Mouse (Mus musculus): Measurements from ENCODE around the gene Pi4ka.
A peak's percentile ranks its signal among the peaks of the same experiment; 100 is the strongest.

The Pi4ka gene

DNA sequence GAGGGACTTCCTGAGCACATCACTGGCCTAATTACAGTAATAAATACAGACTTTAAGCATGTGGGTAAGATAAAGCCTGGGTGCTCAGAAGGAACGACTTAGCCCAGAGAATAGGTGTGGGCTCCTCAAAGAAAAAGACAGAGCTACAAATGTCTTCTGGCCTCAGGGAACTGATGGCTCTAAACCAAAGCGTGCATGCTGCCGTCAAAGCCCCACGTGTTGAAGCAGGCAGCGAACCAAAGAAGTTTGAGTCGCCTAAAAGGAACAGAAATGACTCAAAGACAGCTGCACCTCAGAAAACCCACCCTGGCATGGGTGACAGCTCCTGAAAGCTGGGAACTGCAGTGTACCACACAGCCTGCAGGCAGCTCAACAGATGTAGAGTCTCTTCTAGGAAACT is 134.3 kb downstream of the Pi4ka start:
- no peak for DNase-seq (ENCODE audit: low read depth)

GRCm38 (mm10) chr16:17271124-17271523 is 135.0 kb downstream of the Pi4ka start:
- no peak for DNase-seq (ENCODE audit: low read depth)

DNA sequence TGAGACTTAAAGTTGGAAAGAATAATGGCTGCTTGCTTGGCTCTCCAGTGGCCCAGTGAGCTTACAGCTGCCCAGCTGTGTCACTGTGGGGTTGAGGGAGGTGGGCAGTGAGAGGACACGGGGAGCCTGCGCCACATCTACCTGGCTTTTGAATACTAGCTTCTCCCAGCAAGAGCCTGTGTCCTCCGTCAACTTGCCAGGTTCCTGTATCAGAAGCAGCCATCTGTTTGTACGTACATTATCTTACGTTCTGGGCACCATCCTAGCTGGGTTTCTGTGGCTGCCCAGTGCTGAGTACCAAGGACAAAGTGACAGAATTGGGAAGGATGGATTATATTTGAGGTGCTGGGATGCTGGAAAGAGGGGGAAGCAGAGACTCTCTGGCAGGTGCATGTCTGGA is 136.2 kb downstream of the Pi4ka start:
- DNase-seq (ENCODE audit: low read depth) = no peak

DNA sequence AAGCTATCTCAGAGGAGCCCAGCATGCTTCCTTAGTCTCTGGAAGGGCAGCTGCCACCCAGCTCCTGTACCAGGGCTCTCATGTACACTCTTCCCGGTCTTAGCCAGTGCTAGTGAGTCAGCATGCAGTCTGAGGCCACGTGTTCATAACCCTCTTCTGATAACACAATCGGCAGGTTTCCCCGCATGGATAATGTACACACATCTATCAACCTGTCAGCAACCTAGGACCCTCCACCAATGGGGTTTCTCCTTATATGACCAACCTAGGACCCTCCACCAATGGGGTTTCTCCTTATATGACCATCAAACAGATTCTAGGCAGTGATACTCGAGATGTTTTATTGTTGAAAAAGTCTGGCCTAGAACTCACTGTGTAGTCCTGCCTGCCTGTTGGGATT is 138.2 kb downstream of the Pi4ka start:
- no peak for DNase-seq (ENCODE audit: low read depth)

GRCm38 (mm10) chr16:17266113-17266512 is 140.0 kb downstream of the Pi4ka start:
- DNase-seq (ENCODE audit: low read depth) = no peak

DNA sequence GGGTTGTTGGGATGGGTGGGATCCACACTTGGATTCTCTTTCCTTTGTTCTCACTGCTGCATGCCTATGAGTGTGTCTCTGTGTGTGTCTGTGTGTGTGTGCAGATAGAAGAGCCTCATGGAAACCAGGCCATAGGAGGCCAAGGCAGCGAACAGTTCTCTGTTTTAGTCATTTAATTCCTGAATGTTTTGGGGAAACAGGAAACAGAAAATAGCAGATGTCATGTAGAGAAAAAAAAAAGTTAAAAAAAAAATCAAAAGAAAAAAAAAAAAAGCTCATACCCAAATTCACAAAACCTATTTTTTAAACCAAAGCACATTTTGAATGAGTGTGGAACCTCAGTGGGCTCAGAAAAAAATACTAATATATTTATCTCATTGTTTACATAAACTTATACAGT is 144.8 kb downstream of the Pi4ka start:
- no peak for DNase-seq (ENCODE audit: low read depth)

GRCm38 (mm10) chr16:17258917-17259316 is 147.2 kb downstream of the Pi4ka start:
- DNase-seq (ENCODE audit: low read depth) = no peak

- no peak for DNase-seq (ENCODE audit: low read depth)
Measured at GRCm38 (mm10) chr16:17257359-17257821, 148.7 kb downstream of the Pi4ka start.

DNA sequence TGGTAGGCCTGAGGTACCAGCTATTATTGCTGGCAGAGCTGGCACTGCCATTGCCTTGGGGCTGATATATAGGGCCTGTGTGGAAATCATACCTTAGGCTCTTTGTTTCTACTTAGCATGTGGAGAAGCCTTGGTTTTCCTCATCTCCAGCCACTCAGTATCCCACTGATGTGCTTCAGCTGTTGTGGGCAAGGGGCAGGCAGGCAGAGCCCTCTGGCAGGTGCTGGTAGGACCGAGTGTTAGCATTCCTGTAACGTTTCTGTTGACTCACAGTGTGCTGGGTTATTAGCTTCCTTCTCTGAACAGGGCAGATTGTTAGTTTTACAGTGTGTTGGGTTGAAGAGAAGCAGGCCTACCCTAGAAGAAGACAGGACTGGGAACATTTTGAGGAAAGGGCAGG is 150.8 kb downstream of the Pi4ka start:
- DNase-seq (ENCODE audit: low read depth) = no peak

- no peak for DNase-seq (ENCODE audit: low read depth)
Measured at GRCm38 (mm10) chr16:17254005-17254597, 152.0 kb downstream of the Pi4ka start.

DNA sequence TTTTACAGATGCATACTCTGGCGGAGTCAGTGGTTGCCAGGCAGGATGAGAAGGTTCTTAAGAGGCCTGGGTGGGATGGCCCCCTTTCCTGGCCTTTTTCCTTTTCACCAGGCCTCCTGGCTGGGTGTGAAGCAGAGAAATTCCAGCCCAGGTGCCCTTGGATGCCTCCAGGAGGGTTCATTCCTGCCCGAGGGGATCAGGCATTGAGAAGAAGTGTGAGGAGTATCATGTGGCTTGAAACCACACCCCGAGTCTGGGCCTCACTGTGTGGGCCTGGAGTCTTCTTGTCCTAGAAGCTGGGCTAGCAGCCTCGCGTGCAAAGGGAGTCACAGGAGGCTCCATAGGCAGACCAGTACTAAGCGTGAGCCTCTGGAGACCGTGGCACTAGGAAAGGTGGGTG is 153.3 kb downstream of the Pi4ka start:
- DNase-seq (ENCODE audit: low read depth) = no peak

GRCm38 (mm10) chr16:17252086-17252726 is 153.9 kb downstream of the Pi4ka start:
- no peak for DNase-seq (ENCODE audit: low read depth)

- no peak for DNase-seq (ENCODE audit: low read depth)
Measured at GRCm38 (mm10) chr16:17251539-17251938, 154.6 kb downstream of the Pi4ka start.

DNA sequence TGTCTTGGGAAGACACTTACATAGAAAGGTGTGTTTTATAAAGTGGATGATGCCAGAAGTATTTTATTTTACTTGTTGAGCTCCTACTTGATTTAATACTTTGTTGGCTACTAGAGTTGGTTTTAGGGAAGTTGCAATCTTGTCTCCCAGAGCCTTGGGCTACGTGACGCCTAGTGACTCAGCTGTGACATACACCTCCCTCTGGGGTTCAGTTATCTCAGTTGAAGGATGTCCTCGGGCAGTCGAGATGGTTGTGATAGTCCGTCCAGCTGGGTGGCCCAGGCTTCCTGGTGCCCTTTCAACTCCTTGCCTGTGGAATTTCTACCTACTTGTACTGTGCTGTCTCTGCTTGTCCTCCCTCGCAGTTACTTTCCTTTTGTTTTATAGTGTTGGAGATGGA is 157.0 kb downstream of the Pi4ka start:
- peak; percentile 47 for DNase-seq (ENCODE audit: low read depth)

DNA sequence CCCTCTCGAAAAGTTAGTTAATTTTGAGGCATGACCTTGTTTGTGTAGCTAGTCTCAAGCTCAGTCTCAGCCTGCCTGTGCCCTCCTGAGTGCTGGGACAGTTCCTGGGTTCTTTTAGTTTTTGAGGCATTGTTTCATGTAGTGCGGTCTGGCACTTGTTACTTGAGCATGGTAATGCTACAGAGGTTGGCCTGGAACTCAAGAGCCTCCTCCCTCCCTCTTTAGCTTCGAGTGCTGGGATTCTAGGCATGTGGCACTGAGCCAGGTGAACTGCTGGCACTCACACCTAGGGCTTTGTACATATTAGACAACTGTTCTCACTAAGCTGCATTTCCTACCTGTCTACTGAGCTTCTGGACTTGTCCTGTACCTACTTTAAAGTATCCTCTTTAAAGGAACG is 158.4 kb downstream of the Pi4ka start:
- no peak for DNase-seq (ENCODE audit: low read depth)

DNA sequence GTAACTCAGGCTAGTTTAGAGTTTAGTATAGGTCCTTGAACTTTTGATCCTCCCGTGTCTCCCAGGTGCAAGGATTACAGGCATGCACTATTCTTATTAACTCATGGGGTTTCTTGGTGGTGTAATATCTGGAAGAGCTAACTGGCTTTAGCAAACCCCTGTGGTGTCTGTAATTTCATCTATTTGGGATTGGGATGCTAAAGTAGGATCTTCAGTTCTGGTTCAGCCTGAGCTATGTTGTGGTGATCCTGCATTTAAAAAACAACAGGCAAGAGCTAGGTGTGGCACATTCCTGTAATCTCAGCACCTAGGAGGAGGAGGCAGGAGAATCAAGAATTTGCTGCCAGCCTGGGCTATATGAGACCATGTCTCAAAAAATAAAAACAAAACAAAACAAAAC is 161.1 kb downstream of the Pi4ka start:
- DNase-seq (ENCODE audit: low read depth) = no peak

GRCm38 (mm10) chr16:17243731-17244130 is 162.4 kb downstream of the Pi4ka start:
- DNase-seq (ENCODE audit: low read depth) = no peak

DNA sequence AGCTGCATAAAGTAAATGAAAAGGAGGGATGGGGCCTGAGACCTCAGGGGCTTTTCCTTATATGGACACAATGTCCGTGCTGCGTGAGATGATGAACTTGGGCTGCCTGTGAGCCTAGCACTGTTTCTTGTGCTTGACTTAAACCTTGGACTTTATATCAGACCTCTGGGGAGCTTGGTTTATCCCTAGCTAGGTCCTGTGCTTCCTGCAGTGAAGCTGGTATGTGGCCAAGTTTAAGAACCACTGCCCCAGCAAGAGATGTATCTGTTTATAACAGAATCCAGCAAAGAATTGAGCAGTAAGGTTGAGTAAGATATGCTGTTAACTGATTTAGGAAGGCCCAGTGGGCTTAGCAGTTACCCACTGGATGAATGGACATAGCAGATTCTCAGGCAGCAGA is 166.7 kb downstream of the Pi4ka start:
- no peak for DNase-seq (ENCODE audit: low read depth)

- no peak for DNase-seq (ENCODE audit: low read depth)
Measured at GRCm38 (mm10) chr16:17237634-17238033, 168.5 kb downstream of the Pi4ka start.

DNA sequence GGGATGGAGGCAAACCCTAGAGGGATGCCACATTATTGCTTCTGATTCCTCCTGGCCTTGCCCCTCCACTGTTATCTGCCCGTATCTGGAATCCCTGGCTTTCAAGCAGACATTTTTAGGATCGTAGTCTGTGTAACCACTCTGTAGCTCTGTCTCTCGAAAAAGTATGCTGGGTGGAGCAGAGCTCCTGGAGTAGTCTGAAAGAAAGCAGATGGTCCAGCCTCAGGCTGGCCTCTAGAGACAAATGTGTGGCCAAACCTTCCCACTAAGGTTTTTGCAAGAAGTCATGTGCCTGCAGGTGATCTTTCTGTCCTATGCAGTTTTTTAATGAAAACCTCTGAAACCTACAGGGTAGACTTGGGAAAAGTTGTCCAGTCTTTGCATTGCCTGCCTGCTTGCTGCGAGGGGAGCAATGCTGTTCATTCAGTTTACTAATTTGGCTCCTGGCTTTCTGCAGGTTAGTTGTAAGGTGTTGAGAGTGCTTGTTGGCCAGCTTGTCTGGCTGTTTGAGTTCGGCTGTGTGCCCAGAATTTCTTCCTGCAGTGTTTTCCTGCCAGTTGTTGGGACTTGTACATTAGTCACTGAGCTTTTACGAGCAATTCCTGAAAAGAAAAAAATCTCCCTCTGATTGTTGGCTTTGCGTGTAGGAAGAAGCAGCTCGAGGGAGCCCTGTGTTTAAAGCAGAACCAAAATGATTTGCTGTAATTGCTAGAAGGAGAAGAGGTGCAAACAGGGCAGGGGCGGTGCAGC is 171.0 kb downstream of the Pi4ka start:
- no peak for DNase-seq (ENCODE audit: low read depth)

- DNase-seq (ENCODE audit: low read depth) = no peak
Measured at GRCm38 (mm10) chr16:17234499-17234895, 171.6 kb downstream of the Pi4ka start.

DNA sequence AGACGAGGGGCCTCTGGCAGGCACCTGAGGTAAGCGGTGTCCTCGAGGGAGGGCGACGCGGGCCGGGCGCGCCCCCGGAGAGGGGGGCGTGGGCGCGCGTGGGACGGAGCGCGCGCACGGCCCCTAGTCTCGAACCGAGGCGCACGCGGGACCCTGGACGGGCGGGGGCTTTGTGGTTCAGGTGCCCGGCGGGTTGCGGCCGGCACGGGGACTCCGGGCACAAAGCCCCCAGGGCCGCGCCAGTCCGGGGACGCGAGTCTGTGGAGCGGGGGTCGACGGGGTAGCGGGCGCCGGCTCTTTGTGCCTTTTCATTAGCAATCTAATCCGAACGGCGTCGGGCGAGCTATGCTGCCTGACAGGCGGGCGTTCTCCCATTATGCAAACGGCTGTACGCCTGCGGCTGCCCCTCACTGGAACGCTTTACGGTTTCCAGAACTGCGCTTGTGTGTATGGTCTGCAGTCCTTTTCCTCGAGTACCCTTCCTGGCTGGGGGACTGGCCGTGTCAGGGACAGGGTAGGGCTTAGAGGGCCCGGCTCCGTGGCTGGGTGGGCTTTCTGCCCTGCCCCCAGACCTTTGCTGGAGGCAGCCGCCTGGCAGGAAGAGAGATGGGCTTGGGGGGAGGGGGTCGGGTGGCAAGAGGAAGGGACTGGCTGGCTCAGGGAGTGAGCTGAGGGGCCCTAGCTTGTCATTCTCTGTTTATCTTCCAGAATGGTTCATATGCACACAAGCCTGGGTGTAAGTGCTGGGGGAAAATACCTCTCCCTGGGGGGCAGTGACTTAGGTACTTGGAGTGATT is 172.2 kb downstream of the Pi4ka start:
- DNase-seq (ENCODE audit: low read depth) = peak; percentile 30

Measured in c-Kit-positive CD71-negative TER-119-negative erythroid progenitor cells, embryonic 14.5 days (primary cell).